Comparison of ENCODE assay signal across 32 mouse cellular contexts in genomic region chr13:3783621-3784020, GRCm38 (mm10). TPM values are rescaled to one million over a fixed set of nuclear protein-coding genes. Genes with fewer than 3 reads are reported as not detected.
DNase-seq lines count a peak whose midpoint lies in the region; ATAC-seq and TF ChIP-seq lines count a peak whose summit lies in the region.
"Had no signal": no experiment of that assay in that cellular context is flagged by ENCODE, and none has a peak within 500 bp of the region (broad histone marks: within the 10 kb centered on the region; RNA-seq: fewer than 3 reads in every experiment).

No protein-coding gene starts in this region.

- H3K27ac ChIP-seq in intestine, postnatal 0 days (ENCODE audit: low read depth, low read length): peak overlapping the region; percentile 42; the same call in 1 of the 2 replicates
- H3K27ac ChIP-seq in small intestine, adult 2 months (ENCODE audit: insufficient read depth, low read depth, low read length): peak overlapping the region; percentile 79
- H3K27ac ChIP-seq in hindbrain, embryonic 11.5 days (ENCODE audit: low read depth, low read length): no peak overlapping the region
- H3K27ac ChIP-seq: embryonic facial prominence, embryonic 13.5 days; embryonic facial prominence, embryonic 15.5 days; forebrain, embryonic 10.5 days; forebrain, embryonic 12.5 days had no signal

- H3K36me3 ChIP-seq in intestine, postnatal 0 days (ENCODE audit: control insufficient read depth, insufficient read depth): no peaks in the 10 kb centered on the region
- H3K36me3 ChIP-seq in small intestine, adult 2 months (ENCODE audit: control insufficient read depth, insufficient read depth, low read length): no peaks in the 10 kb centered on the region
- H3K36me3 ChIP-seq in hindbrain, embryonic 11.5 days (ENCODE audit: control insufficient read depth, insufficient read depth, low read length): no peaks in the 10 kb centered on the region
- H3K36me3 ChIP-seq: embryonic facial prominence, embryonic 13.5 days; embryonic facial prominence, embryonic 15.5 days; forebrain, embryonic 10.5 days; forebrain, embryonic 12.5 days; G1E had no signal

- no peak overlapping the region for H3K9ac ChIP-seq in intestine, postnatal 0 days (ENCODE audit: low read depth, low read length)
- no peak overlapping the region for H3K9ac ChIP-seq in hindbrain, embryonic 11.5 days (ENCODE audit: low read depth, low read length)
- H3K9ac ChIP-seq: embryonic facial prominence, embryonic 13.5 days; embryonic facial prominence, embryonic 15.5 days; forebrain, embryonic 12.5 days had no signal

- intact Hi-C loops in heart, postnatal 10 days (cut with DNase I): no loop called here

- H3K4me3 ChIP-seq in intestine, postnatal 0 days (ENCODE audit: low read depth, low read length): no peak overlapping the region
- H3K4me3 ChIP-seq in small intestine, adult 2 months (ENCODE audit: low read depth, low read length): no peak overlapping the region
- no peak overlapping the region for H3K4me3 ChIP-seq in hindbrain, embryonic 11.5 days (ENCODE audit: low read depth, low read length)
- H3K4me3 ChIP-seq: embryonic facial prominence, embryonic 13.5 days; embryonic facial prominence, embryonic 15.5 days; erythroblast, embryonic 14.5 days; forebrain, embryonic 10.5 days; forebrain, embryonic 12.5 days had no signal

- H3K4me1 ChIP-seq in intestine, postnatal 0 days (replicated peaks; ENCODE audit: control insufficient read depth, insufficient read depth, low read length): peaks cover 8% of the 10 kb centered on the region
- peaks cover 36% of the 10 kb centered on the region for H3K4me1 ChIP-seq in small intestine, adult 2 months (ENCODE audit: control insufficient read depth, insufficient read depth, insufficient read length, low read length)
- no peaks in the 10 kb centered on the region for H3K4me1 ChIP-seq in hindbrain, embryonic 11.5 days (replicated peaks; ENCODE audit: control insufficient read depth, insufficient read depth, low read length)
- H3K4me1 ChIP-seq: embryonic facial prominence, embryonic 15.5 days; forebrain, embryonic 12.5 days had no signal

- no peak for TF ChIP-seq CTCF in intestine, postnatal 0 days (IDR thresholded peaks at IDR 0.05; ENCODE audit: low read depth)
- no peak for TF ChIP-seq CTCF in small intestine, adult 2 months (IDR thresholded peaks at IDR 0.05; ENCODE audit: extremely low read depth, insufficient read length, insufficient replicate concordance, low read depth, low read length)

- H3K27me3 ChIP-seq in intestine, postnatal 0 days (replicated peaks; ENCODE audit: control insufficient read depth, insufficient read depth, low read length): no peaks in the 10 kb centered on the region
- no peaks in the 10 kb centered on the region for H3K27me3 ChIP-seq in small intestine, adult 2 months (ENCODE audit: control insufficient read depth, insufficient read depth, low read length)
- H3K27me3 ChIP-seq in hindbrain, embryonic 11.5 days (ENCODE audit: control insufficient read depth, insufficient read depth, low read length): no peaks in the 10 kb centered on the region
- H3K27me3 ChIP-seq: embryonic facial prominence, embryonic 13.5 days; embryonic facial prominence, embryonic 15.5 days; forebrain, embryonic 12.5 days; Patski had no signal

- H3K4me2 ChIP-seq in intestine, postnatal 0 days (replicated peaks; ENCODE audit: low read depth): no peak overlapping the region
- H3K4me2 ChIP-seq in hindbrain, embryonic 11.5 days (replicated peaks; ENCODE audit: low read depth, low read length): no peak overlapping the region
- H3K4me2 ChIP-seq: embryonic facial prominence, embryonic 13.5 days; embryonic facial prominence, embryonic 15.5 days; forebrain, embryonic 12.5 days had no signal

- 31% methylated on average over 2 of the region's 2 CpGs for WGBS in intestine, postnatal 0 days
- WGBS in small intestine, adult 2 months: 21% methylated on average over 2 of the region's 2 CpGs
- WGBS in hindbrain, embryonic 11.5 days: 85% methylated on average over 2 of the region's 2 CpGs

- peak; percentile 81 for DNase-seq in heart, adult 11 months
- DNase-seq in heart, postnatal 10 days: no peak
- DNase-seq in hindbrain, embryonic 11.5 days (ENCODE audit: low spot score): no peak
- DNase-seq in adipocyte (ENCODE audit: low spot score): no peak
- DNase-seq: adrenal gland, adult 2 months; adrenal gland, postnatal 10 days; adrenal gland, postnatal 25 days; B cell, adult 2 months; cerebellum, adult 11 months; cerebellum, adult 18-20 months; cerebellum, adult 8-10 months; cerebellum, adult 9-11 months; cerebellum, postnatal 14 days; cerebellum, postnatal 36 days; embryo, embryonic 11 days had no signal

- peak; percentile 84 for ATAC-seq in intestine, postnatal 0 days
- ATAC-seq in hindbrain, embryonic 11.5 days (ENCODE audit: low FRiP score): no peak
- ATAC-seq: activated CD4-positive, CD25-positive, alpha-beta regulatory T cell, adult 4 months; CD4-positive, CD25-positive, alpha-beta regulatory T cell, adult 4 months; forebrain, embryonic 14.5 days; forebrain, embryonic 16.5 days; Patski had no signal

- TF ChIP-seq POLR2A in small intestine, adult 2 months (IDR thresholded peaks at IDR 0.05; ENCODE audit: low read depth, low read length): no peak

- no peaks in the 10 kb centered on the region for H3K9me3 ChIP-seq in intestine, postnatal 0 days (ENCODE audit: control insufficient read depth)
- no peaks in the 10 kb centered on the region for H3K9me3 ChIP-seq in hindbrain, embryonic 11.5 days (ENCODE audit: control insufficient read depth, low read length)
- H3K9me3 ChIP-seq: embryonic facial prominence, embryonic 13.5 days; embryonic facial prominence, embryonic 15.5 days; forebrain, embryonic 10.5 days; forebrain, embryonic 12.5 days; G1E had no signal

RNA-seq across cellular contexts. Expression of gene Calml3, which starts 20.5 kb away (rescaled TPM):
- not detected for total RNA-seq in heart, postnatal 10 days (2021)
- not detected in 2 replicates for polyA plus RNA-seq in intestine, postnatal 0 days (2015; fragmentation: Nextera tagmentation; extraction: Ambion mirVana)
- not detected in 2 replicates for polyA plus RNA-seq in small intestine, adult 2 months (2012; rRNA removed)
- not detected in 2 replicates for polyA plus RNA-seq in hindbrain, embryonic 11.5 days (2014; fragmentation: Nextera tagmentation; extraction: Ambion mirVana)
- total RNA-seq: adrenal gland, postnatal 10 days; adrenal gland, postnatal 25 days; adrenal gland, postnatal 4 days; CH12.LX; common myeloid progenitor, adult 5-6 weeks had no signal
- polyA plus RNA-seq: activated CD4-positive, CD25-positive, alpha-beta regulatory T cell, adult 4 months; adrenal gland, adult 2 months; CD4-positive, CD25-positive, alpha-beta regulatory T cell, adult 4 months; erythroblast, embryonic 14.5 days; forebrain, embryonic 10.5 days; forebrain, embryonic 12.5 days; forebrain, embryonic 14.5 days; forebrain, embryonic 16.5 days; G1E had no signal

RNA-seq across cellular contexts. Expression of gene Calm4, which starts 53.9 kb away (rescaled TPM):
- not detected for total RNA-seq in heart, postnatal 10 days (2021)
- polyA plus RNA-seq in intestine, postnatal 0 days (2015; fragmentation: Nextera tagmentation; extraction: Ambion mirVana): not detected in 2 replicates
- polyA plus RNA-seq in small intestine, adult 2 months (2012; rRNA removed): not detected in 2 replicates
- not detected in 2 replicates for polyA plus RNA-seq in hindbrain, embryonic 11.5 days (2014; fragmentation: Nextera tagmentation; extraction: Ambion mirVana)
- total RNA-seq: adrenal gland, adult 2 months; adrenal gland, postnatal 10 days; adrenal gland, postnatal 25 days; adrenal gland, postnatal 4 days; CH12.LX; G1E had no signal
- polyA plus RNA-seq: activated CD4-positive, CD25-positive, alpha-beta regulatory T cell, adult 4 months; adrenal gland, adult 2 months; CD4-positive, CD25-positive, alpha-beta regulatory T cell, adult 4 months; embryonic facial prominence, embryonic 11.5 days; erythroblast, embryonic 14.5 days; forebrain, embryonic 10.5 days; forebrain, embryonic 12.5 days; forebrain, embryonic 14.5 days; forebrain, embryonic 16.5 days; G1E; Patski had no signal
